Mouse (Mus musculus) kidney, adult 2 months (tissue): Measurements from ENCODE around the gene Pola1.

Source experiments
- CTCF ChIP-seq: fragments of 200-500 bp; conservative IDR thresholded peaks from 2 replicates; pipeline ENCODE4 v1.5.1; 2011; ENCODE audit warnings: low read depth, mild to moderate bottlenecking, control low read depth, low read length, moderate library complexity, mixed read lengths; ENCODE audit not compliant: insufficient read depth, insufficient read length
- POLR2A ChIP-seq: fragments of 200-500 bp; IDR thresholded peaks from one replicate; pipeline ENCODE4 v1.6.1; 2011; ENCODE audit warnings: low read depth, low read length, control low read depth

GRCm38 (mm10) chrX:93288339-93288738, 343.6 kb downstream of the Pola1 start:
- no peak for TF ChIP-seq CTCF
- no peak for TF ChIP-seq POLR2A
